Mouse (Mus musculus): ENCODE measurements at regions not wholly inside any gene's neighbourhood (a gene's known extent, or its start where the extent isn't known, plus 50 kb on each side); places are given as distances from the start of the nearest gene placed in this dataset.

DNA sequence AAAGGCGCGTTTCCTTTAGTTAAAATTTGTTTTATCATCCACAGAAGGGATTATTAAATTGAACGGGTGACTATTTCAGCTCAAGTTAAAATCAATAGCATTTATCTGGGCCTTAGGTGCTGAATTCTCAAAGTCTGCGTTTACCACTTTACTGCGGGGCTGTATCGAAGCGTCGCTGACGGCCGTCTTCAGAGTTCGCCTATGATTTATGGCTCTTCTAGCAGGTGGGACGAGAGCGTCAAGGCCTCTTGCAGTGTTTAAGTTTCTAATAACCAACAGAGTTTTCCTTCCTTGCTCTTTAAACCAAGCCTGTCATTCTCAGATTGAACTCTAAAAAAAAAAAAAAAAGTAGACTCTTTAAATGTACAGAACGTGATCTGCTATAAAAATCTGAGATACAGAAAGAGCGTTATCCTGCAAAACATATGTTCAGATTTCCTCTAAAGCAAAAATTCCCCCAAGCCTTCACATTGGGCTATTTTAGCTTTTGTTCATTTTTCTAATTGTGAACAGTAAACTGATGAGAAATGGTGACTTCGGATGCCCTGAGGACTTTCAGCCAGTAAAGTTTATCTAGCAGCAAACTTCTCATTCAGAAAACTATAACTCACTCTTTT, 246.9 kb downstream of the Rpl36a-ps1 start:
- DNase-seq (ENCODE audit: low spot score): peak; percentile 15

DNA sequence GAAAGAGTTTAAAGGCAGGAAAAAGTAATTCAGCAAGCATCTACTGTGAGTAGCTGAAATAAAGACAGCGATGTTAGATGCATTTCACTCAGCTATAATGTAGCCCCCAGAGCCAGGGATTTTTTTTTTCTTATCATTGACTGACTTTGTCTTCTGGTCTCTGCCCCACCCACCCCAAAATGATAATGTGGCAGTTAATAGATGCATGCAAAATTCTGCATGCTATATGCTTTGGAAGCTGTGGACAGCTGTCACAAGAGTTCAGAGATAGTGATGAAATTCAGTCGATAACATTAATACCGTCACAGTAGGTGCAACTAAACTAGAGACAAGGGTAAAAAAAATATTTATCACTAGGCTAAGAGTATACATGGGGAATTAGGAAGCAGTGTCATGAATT, 263.7 kb downstream of the Rpl36a-ps1 start:
- DNase-seq (ENCODE audit: low spot score): no peak

DNA sequence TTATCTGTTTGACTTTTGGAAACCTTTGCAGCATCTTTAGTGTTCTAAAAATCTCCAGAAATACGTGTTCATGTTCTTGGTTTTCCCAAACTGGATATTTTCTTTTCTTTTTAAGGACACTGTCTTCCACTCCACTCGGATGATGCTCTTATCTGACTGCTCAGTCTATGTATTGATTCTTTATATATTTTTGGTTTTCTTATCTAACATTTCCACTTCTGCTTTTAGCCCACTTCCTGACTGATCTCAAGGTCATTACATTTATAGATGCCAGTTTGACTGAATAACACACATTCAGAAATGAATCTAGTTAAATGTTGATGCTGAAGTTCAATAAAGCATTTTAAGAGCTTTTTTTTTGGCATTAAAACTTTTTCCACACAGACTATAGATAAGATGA, 265.3 kb downstream of the Rpl36a-ps1 start:
- DNase-seq (ENCODE audit: low spot score): no peak

DNA sequence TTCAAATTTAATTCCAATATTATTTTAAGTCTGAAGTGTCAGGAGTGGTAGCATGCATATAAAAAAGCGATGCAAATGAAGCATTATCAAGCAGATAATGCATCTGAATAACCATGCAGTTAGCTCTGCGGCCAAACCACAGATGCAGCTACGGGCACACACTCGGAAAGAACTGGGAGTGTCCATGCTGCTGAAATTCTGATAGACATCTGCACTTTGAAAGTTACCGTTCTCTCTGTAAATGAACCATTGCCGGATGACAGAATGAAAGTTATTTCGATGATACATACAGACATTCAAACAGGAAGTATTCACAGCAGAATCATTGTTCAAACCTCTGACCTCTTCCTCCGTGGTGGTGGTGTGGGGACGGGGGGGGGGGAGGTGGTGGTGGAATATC, 271.6 kb downstream of the Rpl36a-ps1 start:
- no peak for DNase-seq (ENCODE audit: low spot score)

DNA sequence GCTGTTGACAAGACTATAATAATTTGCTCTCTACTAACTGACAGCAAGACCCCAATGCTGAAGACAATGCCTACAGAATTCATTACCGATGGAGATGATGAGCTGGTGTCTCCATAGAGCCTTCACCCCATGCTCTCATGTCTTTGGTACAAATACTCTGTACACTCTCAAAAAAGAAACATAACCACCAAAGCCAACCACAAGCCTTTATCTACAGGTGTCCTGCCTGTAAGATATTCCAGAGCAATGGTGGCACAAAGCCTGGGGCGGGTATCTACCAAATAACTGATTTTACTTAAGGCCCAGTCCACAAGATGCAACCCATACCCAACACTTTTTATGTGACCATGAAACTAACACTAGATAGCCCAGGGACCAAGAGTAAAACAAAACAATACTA, 273.1 kb downstream of the Rpl36a-ps1 start:
- no peak for DNase-seq (ENCODE audit: low spot score)

DNA sequence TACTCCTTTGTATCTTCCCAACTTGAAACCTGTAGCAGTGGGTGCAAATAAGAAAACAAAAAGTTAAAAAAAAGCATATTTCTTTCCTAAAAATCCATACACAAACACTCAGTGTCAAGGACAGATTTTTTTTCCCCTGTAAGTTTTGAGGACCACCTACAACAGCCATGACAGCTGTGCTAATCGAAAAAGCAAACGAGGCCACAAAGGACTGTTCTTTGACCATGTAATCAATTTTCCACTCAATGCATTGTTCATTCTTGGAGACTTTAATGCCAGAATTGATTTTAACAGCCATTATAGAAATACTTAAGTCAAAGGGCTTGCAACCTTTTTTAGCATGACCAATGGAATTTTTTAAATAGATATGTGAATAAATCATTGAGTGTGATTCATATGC, 286.1 kb downstream of the Rpl36a-ps1 start:
- peak; percentile 35 for DNase-seq (ENCODE audit: low spot score)

DNA sequence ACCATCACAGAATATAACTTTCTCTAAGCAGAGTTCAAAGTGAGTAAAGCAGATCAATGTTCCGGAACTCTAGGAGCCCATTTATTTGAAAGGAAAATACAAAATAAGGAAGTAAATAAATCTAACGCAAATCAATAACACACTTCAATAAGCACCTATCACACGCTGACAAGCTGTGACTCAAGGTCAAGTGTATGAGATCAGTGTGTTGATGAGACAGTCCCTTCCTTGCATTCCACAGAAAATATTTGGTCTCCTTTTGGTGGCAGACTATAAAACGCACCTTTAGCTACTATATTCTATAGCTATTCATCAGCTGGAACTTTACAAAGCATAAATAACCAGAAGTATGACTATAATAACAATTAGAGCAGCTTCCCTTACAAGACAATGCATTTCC, 286.5 kb downstream of the Rpl36a-ps1 start:
- no peak for DNase-seq (ENCODE audit: low spot score)

DNA sequence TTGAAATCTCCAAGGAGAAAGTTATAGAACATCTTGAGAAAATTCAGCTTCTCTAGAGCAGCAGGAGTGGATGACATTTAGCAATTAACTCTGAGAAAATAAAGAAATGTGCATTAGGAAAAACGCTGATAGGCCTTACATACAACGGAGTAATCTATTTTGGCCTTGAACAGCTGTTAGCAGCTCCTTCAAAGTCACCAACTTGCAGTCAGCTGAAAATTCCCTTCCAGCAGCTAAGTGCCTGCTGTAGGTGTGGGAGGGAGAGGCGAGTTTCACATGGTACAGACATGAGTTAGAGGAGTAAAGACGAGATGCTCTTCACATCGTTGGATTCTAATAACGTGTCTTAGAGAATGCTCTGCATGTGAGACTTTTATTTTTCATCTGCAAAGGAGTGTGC, 290.8 kb downstream of the Rpl36a-ps1 start:
- DNase-seq (ENCODE audit: low spot score): no peak

DNA sequence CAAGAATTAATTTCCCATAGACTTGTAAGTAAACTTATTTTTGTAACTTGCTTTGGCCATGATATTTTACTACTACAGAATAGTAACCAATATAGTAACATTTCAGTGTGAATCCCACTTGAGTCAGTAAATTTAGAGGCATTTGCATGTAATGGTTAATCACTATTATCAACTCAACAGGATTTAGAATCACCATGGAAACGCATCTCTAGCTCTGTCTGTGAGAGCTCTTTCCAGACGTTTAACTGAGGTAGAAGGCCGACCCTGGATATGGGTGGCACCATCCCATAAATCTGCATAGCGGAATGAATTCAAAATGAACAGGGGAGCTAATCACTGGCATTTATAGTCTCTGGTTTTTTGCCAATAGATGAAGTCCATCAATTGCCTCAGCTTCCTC, 337.6 kb downstream of the Rpl36a-ps1 start:
- no peak for DNase-seq (ENCODE audit: low spot score)

DNA sequence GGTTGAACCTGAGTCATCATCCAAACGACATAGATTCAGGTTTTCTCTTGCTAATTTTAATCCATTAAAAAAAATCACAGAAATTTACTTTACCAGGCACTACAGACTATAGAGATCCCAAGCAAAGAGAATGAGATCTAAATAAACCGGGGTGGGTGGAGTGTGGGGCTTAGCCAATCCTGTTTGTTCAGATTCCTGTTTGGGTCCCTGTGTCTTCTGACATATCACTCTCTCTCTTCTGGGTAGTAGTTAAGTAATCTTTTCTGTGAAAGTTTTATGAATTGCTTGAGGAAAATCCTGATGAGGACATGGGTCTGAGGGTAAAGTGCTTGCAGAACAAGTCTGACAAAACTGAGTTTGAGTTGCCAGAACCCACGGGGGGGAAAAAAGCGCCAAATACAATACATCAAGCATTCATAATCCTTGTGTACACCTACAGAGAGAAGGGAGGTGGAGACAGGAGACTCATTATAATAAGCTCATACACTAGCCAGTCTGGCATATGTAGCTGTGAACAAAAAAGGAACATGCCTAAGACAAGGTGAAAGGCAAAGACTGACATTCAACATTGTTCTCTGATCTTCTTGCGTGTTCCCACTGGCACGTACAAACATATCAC, 339.8 kb downstream of the Rpl36a-ps1 start:
- no peak for DNase-seq (ENCODE audit: low spot score)

DNA sequence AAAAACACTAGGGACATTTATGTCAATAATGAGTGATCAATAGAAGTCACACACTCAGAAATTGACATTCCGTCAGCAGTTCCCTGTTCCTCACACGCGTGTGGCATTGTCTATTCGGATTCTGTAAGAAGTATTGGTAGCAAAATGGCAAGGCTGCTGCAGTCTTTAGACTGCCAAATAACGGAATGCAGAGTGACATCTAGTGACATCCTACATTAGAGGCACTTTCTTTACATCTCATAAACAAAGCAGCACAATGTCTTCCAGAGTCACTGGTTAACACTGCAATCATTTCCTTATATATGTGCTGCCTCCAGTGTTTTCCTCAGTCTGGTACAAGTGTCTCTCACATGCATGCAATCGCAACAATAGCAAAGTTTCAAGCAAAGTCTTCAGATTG, 342.9 kb downstream of the Rpl36a-ps1 start:
- no peak for DNase-seq (ENCODE audit: low spot score)

DNA sequence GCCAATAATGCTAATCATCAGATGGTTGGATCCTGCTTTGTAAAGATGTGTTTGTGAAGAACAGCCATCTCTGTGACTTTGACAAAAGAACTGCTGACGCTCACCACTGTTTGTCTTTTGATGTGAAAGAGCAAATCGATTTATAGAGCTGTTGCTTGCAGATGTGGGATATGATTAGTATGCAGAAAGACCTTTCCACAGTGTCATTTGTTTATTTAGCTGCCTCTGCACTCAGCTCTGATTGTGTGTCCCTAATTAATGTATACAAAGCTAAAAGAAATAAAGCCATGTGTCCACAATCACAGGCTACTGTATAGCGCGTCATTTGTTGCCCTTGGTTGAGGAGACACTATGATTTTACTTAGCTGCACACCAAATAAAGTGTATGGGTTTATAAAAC, 343.6 kb downstream of the Rpl36a-ps1 start:
- no peak for DNase-seq (ENCODE audit: low spot score)

DNA sequence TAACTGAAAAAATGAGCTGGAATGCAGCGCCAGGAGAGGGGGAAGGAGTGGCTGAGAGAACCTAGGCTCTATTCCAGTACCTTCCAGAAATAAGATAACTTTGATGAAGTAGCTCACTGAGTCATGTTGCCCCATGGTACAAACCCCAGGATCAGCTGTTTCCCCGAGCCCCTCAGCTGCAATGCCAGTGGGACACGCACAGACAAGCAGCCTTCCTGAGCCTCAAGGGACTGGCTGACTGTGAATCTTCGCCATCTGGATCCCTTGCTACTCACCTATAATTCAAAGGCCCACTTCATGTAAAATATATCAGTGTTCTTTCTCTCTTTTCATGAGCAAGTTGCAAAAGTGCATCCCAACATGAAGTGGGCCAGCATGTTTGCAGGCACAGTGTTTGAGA, 346.5 kb downstream of the Rpl36a-ps1 start:
- no peak for DNase-seq (ENCODE audit: low spot score)

DNA sequence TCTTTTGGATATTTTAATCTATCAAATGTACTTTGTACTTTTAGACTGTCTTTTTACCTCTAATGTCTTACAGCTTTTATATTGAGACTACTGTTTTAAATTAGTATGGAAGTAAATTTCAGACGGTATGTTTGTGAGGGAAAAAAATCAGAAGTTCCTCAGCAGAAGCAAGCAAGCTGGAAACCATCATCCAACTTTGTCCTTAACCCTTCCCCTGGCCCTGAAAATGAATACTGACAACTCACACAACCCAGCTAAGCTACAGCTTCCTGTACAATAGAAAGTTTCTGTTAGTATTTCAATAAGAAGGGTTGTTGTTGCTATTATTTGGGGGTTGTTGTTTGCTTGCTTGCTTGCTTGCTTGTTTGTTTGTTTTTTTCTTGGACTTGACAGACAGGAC, 350.4 kb downstream of the Rpl36a-ps1 start:
- no peak for DNase-seq (ENCODE audit: low spot score)

DNA sequence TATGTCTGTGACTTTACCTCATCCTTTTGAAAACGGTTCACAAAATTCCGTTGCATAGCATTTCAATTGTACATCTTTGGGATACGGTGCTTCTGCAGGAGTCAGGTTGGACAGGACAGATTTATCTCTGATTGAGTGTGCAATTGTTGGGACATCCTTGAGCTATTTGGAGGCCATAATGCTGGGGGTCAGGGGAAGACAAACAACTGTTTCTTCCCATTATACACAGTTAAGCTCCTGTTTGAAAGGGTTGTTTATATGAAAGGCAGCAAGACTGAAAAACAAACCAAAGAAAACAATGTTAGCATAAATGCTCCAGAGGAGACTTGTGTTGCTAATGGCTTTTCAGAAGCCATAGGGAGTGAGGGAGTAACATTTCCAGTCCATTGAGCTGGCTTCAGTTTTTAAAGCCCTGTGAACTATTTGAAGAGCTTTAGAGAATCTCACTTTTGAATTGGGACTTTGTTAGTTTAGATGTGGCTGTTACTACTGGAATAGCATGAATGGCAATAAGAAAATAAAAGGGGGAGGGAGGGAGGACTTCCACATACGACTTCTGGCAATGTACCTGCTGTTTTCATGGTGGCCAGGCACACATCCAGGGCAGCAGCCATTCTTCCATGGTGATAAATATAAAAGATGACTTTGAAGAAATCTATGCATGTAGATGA, 351.3 kb downstream of the Rpl36a-ps1 start:
- DNase-seq (ENCODE audit: low spot score): no peak

DNA sequence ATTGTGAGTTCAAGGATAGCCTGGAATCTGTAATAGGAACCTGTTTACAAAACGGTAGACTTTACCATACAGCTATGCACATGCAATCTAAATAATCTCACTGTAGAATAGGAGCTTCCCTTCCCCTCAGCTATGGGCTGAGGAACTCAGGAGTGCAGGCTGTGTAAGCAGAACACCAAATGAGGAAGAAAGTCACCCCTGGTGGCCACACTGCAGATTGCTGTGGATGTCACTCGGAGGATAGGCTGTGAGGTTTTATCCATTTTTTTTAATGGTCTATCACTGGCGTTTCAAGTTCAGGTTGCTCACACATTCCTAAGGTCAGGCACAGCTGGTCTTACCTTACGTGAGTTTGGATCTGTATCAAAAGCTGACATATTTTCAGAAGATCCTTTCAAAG, 365.1 kb downstream of the Rpl36a-ps1 start:
- DNase-seq (ENCODE audit: low spot score): peak; percentile 21

DNA sequence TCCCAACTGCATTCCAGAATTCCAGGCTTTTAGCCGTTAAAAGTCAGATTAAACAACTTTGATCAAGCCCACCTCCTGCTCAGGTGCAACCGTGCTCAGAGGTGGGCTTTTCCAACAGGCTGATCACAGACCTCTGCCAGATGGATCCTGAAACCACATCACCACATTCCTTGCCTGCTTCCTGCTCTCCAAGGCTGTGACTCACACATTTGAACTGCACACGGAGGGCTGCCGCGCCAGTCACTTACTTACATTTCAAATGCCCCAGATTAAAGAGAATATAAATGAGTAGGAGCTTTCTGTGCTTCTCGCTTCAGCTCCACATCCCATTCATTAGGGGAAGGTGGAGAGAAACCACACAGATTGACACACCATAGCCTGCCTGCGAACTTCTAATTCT, 367.6 kb downstream of the Rpl36a-ps1 start:
- DNase-seq (ENCODE audit: low spot score): no peak

DNA sequence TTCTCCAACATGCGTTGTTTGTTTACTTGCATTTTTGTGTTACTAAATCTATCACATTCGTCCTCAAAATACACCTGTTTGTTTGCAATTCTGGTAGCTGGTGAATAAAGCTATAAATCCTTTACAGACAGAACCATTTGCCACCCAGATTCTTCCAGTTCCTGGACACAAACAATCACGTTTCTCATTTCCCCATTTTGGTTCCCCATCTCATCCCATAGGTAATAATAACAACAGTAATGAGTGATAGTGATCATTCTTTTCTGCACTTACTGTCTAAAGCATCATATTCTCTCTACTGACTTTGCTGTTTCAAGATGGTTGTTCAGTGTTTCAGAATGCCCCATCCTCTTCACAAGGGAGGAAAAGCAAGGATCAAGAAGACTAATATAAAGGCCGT, 368.3 kb downstream of the Rpl36a-ps1 start:
- DNase-seq (ENCODE audit: low spot score): no peak

DNA sequence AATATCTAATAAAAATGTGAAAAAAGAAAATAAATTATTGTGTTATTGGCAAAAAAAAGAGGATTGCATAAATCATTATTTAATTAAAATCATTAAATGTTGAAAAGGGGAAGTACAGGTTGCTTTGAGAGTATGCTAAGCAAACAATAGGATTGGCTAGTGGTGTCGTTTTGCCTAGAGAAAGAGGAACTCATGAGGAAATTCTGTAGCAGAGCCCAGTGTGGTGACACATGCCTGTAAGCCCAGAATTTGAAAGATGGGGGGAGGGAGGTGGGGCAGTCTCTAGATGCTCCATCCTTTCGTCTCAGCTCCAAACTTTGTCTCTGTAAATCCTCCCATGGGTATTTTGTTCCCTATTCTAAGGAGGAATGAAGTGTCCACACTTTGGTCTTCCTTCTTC, 388.3 kb downstream of the Rpl36a-ps1 start:
- DNase-seq (ENCODE audit: low spot score): no peak

DNA sequence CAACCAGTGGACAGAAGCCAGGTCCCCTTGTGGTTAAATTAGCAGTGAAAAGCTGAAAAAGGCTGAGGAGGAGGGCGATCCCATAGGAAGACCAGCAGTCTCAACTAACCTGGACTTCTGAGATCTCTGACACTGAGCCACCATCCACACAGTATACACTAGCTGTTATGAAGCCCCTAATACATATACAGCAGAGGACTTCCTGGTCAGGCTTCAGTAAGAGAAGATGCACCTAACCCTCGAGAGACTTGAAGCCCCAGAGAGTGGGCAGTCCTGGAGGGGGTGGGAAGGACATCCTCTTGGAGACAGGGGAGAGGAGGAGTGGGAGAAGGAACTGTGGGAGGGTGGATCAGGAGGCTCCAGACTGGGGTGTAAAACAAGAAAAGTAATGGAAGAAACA, 397.9 kb downstream of the Rpl36a-ps1 start:
- DNase-seq (ENCODE audit: low spot score): no peak

DNA sequence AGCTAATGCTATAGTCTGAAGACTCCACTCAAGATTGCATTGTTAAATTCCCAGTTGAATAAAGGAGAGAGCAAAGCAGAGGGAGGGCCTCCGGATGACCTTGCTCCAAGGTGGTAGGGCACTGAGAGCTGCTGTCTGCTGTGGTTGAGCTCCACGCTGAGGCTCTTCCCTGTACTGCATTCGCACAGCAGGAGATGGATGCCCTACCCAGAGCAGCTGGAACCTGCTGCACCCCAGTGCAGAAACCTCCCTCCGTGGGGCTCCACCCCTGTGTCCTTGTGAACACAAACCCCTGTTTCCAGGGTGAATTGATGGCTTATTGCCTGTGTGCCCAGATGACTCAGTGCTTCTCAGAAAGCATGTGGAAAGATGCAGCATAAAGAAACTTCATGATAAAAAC, 404.3 kb downstream of the Rpl36a-ps1 start:
- DNase-seq (ENCODE audit: low spot score): peak; percentile 72

DNA sequence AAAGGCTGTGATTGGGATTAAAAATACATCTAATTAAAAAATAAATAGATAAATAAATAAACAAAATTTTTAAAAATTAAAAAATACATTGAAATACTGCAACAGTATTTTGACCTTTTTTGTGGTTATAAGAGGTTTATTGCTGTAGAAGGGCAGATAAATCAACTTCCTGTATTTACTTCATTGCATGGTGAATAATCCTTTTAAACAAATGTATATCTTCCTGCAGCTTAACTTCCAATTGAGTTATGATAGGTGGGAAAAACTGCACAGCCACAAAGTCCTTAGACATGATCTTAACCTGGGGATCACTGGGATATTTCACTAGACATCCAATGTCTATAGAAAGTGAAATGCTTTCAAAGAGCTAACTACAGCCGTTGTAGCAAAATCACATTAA, 402.1 kb upstream of the Dach1 start:
- no peak for DNase-seq (ENCODE audit: low spot score)

DNA sequence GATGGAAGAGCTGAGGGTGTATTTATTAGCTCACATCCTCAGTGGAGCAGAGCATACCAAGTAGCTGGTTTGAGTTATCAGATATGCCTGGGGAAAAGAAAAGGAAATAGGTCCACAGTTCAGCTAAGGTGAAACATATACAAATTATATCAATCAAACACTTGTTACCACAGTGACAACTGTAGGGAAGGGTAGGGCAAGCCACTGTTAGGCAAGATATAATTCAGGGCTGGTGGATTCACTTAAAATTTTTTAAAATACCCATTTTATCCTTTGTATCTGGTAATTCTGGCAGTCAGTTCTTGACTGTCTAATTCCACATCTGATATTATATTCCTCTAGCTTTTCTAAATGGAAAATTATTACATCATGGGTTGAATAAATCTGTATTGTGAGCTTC, 392.4 kb upstream of the Dach1 start:
- DNase-seq (ENCODE audit: low spot score): no peak

DNA sequence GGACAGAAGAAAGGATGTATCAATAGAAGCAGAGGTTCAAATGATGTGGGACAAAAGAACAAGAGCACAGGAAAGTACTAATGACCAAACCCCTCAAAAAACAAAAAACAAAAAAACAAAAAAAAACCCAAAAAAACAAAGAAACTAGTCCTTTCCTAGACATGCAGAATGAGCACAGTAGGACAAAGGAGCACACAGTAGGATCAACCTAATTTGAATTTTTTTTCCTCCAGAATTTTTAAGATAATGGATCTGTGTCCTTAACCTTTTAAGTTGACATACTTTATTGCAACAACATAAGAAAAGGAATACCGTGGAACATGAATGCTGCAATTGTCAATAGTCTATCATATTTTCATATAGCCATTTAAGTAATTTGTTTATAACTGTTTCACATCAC, 370.2 kb upstream of the Dach1 start:
- DNase-seq (ENCODE audit: low spot score): no peak
